Mouse (Mus musculus) gastrocnemius, adult 2 months (tissue): ENCODE results near the gene Fam117b. TPM values are rescaled to one million over a fixed set of nuclear protein-coding genes. Genes with fewer than 3 reads are reported as not detected.
A peak's percentile ranks its signal among the peaks of the same experiment; 100 is the strongest.

ENCODE experiments used
- DNase-seq: peaks from one replicate; pipeline ENCODE4 v3.0.0; 2022
- H3K27ac ChIP-seq: fragments of 200-600 bp; 2 replicates; pipeline ENCODE4 v1.8.1; 2022; ENCODE audit warnings: mild to moderate bottlenecking
- H3K4me3 ChIP-seq: fragments of 200-600 bp; 2 replicates; pipeline ENCODE4 v1.8.1; 2022; ENCODE audit warnings: mild to moderate bottlenecking, moderate library complexity
- CTCF ChIP-seq: fragments of 200-600 bp; IDR thresholded peaks from 2 replicates; pipeline ENCODE4 v1.8.1; 2022; ENCODE audit warnings: antibody characterized with exemption, mild to moderate bottlenecking, moderate library complexity
- intact Hi-C: fragments of 180-260 bp; cut with DNase I; formaldehyde crosslinking; loops from one replicate; pipeline ENCODE4 v1.15.1; 2025
- total RNA-seq, 2 experiments: library from RNA; stranded (reverse); gene quantifications; 2 replicates each; pipeline ENCODE4 v1.2.3; 2021

Gene Fam117b
- total RNA-seq, 2 experiments from 2014 or later: 4.4 to 9.3 TPM

GRCm38 (mm10) chr1:59899679-59900078 is 13.1 kb upstream of the Fam117b start:
- no peak overlapping the region for H3K4me3 ChIP-seq

GRCm38 (mm10) chr1:59901082-59901876 is 11.5 kb upstream of the Fam117b start:
- no peak for DNase-seq
- Histone ChIP-seq H3K27ac (0 out of 2 replicates have a peak overlapping the region, but pooled peaks have one; percentile 63), H3K4me3 (no peak overlapping the region)
- TF ChIP-seq CTCF: no peak
- intact Hi-C loops: no loop called here

More at GRCm38 (mm10) chr1:59899679-59900078, 13.1 kb upstream of the Fam117b start:
- no peak for DNase-seq
- TF ChIP-seq CTCF: no peak
- intact Hi-C loops: no loop called here
- no peak overlapping the region for H3K27ac ChIP-seq

DNA sequence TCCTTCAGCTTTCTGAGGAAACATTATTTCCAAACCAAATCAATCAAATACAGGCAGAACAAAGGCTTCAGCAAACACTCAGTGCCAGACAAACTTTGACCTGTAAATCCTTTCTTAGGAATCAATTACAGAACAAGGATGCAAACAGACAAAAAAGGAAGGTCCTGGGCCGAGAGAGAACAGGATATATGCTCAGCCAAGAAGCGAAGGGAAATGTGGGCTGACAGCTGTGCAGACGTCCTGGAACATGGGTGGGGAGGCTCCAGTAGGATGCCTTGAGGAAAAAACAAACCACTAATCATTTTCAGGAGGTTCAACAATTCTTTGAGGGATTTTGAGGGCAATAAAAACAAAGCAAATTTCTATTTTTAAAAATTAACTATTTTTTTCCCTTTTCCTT is 10.2 kb upstream of the Fam117b start:
- no peak for TF ChIP-seq CTCF
- Histone ChIP-seq H3K27ac (peak overlapping the region; percentile 70), H3K4me3 (no peak overlapping the region)
- intact Hi-C loops: no loop called here
- no peak for DNase-seq

GRCm38 (mm10) chr1:59904630-59905295 is 8.0 kb upstream of the Fam117b start:
- intact Hi-C loops: no loop called here
- H3K4me3 ChIP-seq: no peak overlapping the region
- no peak for TF ChIP-seq CTCF
- H3K27ac ChIP-seq: no peak overlapping the region
- no peak for DNase-seq

DNA sequence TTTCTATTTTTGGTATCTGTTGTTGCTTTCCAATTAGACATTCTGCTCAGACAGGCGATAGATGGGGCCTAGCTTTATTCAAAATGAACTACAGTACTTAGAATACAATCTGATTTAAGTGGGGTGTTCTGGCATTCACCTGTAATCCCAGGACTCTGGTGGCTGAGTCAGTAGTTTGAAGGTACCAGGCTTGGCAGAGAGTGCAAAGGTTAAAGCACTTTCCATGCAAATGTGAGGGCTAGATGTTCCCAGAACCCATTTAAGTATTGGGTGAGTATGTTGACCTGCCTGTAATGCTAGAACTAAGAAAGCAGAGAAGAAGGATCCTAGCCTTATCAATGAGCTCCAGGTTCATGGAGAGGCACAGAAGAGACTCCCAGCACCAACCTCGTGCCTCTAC is 6.9 kb upstream of the Fam117b start:
- no peak overlapping the region for H3K27ac ChIP-seq
- H3K4me3 ChIP-seq: no peak overlapping the region
- TF ChIP-seq CTCF: no peak
- no peak for DNase-seq
- intact Hi-C loops: no loop called here

DNA sequence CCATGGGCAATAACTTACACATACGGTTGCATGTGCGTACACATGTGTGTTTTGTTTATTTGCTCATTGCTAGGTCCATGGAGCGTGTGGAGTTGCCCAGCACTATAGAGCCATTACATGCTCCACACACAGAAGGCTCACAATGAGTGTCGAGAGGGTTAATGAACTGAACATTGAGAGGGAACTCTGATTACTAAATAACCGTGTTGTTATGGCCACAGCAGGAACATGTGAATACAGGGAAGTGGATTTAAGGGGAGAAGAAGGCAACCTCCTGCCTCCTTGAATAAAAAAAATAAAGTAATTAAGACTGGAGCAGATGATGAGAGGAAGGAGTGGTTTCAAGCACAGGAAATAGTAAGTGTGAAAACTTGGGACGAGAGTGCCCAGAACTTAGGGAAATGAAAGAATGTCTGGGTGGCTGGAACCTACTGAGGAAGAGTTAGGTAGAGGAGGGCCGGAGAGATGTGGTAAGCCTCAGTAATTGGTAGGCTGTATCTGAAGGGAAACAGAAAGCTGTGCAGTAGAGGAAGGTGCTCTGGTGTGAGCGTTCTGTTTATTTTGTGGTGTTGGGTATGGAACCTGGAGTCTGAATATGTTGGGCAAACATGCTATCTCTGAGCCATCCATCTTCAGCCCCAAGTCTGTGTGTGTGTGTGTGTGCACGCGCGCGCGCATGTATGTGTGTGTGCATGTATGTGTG is 5.8 kb upstream of the Fam117b start:
- intact Hi-C loops: no loop called here
- no peak for TF ChIP-seq CTCF
- no peak for DNase-seq
- H3K4me3 ChIP-seq: no peak overlapping the region
- no peak overlapping the region for H3K27ac ChIP-seq

DNA sequence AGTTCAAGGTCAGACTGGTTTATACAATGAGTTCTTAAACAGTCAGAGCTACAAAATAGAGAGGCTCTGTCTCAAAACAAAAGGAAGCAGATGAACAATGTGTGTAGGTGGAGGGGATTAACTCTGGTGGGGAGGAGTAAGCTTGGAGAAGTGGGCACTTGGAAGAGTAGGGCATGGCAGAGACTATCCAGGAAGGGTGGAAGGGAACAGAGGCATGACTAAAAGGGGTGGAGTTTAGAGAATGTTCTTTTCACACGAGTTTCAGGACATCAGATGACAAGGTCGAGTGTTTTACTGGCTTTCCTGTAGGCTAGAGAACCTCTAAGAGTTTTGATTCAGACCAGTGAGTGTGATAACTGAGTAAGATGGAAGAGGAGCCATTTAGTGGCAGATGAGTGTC is 5.1 kb upstream of the Fam117b start:
- Histone ChIP-seq H3K4me3 (no peak overlapping the region), H3K27ac (peak overlapping the region; percentile 35; the same call in 1 of the 2 replicates)
- intact Hi-C loops: no loop called here
- TF ChIP-seq CTCF: no peak
- DNase-seq: no peak

DNA sequence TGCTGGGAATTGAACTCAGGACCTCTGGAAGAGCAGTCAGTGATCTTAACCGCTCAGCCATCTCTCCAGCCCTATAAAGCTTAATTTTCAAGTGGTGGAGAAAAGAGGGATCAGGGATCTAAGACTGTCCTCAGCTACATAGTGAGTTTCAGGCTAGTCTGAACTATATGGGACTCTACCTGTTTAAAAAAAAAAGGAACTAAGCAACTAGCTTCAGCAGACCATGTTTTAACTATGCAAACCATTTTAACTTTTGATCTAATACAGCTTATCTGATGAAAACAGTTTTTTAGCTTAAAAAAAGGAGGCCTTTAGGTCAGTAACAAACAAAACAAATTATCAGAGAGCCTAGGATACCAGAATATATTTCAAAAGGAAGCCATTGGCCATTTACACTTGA is 1.9 kb upstream of the Fam117b start:
- no peak for TF ChIP-seq CTCF
- DNase-seq: no peak
- Histone ChIP-seq H3K27ac (no peak overlapping the region), H3K4me3 (no peak overlapping the region)
- intact Hi-C loops: no loop called here

DNA sequence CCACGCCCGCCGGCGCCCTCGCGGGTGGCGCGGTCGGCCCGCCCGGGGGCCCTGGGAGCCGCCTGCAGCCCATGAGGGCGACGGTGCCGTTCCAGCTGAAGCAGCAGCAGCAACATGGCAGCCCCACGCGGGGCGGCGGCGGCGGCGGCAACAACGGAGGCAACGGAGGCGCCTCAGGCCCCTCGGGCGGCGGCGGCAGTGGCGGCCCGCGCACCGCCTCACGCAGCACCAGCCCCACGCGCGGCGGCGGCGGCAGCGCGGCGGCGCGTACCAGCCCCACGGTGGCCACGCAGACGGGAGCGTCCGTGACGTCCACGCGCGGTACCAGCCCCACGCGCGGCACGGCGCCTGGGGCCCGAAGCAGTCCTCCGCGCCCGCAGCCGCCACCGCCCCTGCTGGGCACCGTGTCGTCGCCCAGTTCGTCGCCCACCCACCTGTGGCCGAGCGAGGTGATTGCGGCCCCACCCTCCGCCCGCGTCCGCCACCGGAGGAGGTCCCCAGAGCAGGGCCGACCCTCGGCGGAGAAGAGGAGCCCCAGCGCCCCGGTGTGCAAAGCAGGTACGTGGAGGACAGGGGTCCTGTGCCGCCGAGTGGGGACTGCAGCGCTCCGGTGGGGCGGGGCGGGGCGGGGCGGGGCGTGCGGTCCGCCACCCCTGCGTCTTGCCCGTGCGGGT is 526 bp downstream of the Fam117b start:
- Histone ChIP-seq H3K27ac (peak overlapping the region; percentile 95), H3K4me3 (peak overlapping the region; percentile 85)
- no peak for DNase-seq
- intact Hi-C loops: no loop called here
- no peak for TF ChIP-seq CTCF

- no peak for TF ChIP-seq CTCF
- intact Hi-C loops: no loop called here
- peak overlapping the region; percentile 95 for H3K27ac ChIP-seq
- DNase-seq: no peak
- H3K4me3 ChIP-seq: peak overlapping the region; percentile 85
Observed at GRCm38 (mm10) chr1:59913869-59914225, 1.0 kb downstream of the Fam117b start.

DNA sequence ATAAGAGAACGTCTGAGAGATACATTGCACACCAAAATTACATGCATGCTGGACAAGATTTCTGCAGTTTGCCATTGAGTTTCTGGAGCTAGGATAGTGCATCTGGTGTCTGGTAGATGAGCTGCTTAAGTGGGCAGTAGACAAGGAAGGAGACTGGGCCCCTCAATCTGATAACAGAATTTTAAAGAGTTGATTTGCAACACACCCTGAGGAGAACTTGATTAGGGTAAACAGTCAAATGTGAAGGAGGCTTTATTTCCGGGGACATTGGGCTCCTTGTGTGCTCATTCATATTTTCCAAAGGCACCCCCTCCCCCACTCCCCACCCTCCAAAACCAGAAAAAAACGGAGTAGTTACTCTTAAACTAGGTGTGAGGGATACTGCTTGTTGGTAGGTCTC is 2.0 kb downstream of the Fam117b start:
- Histone ChIP-seq H3K4me3 (peak overlapping the region; percentile 85), H3K27ac (0 out of 2 replicates have a peak overlapping the region, but pooled peaks have one; percentile 95)
- intact Hi-C loops: no loop called here
- no peak for DNase-seq
- TF ChIP-seq CTCF: no peak

GRCm38 (mm10) chr1:59915843-59916610 is 3.2 kb downstream of the Fam117b start:
- no peak overlapping the region; the same call in 1 of the 2 replicates for H3K4me3 ChIP-seq
- DNase-seq: no peak
- no peak for TF ChIP-seq CTCF
- peak overlapping the region; percentile 40; the same call in 1 of the 2 replicates for H3K27ac ChIP-seq
- intact Hi-C loops: no loop called here
